Mouse (Mus musculus) adrenal gland, postnatal 14 days (tissue): Measurements from ENCODE around the gene Smim14. TPM values are rescaled to one million over a fixed set of nuclear protein-coding genes. Genes with fewer than 3 reads are reported as not detected.

ENCODE experiments used
- DNase-seq: peaks from one replicate; pipeline ENCODE4 v3.0.0; 2021; ENCODE audit warnings: mixed read lengths
- total RNA-seq: library from RNA; stranded (reverse); gene quantifications from 2 replicates; pipeline ENCODE4 v1.2.3, GENCODE M21; 2021

Gene Smim14
- total RNA-seq, 1 experiment from 2014 or later = 133 TPM

DNA sequence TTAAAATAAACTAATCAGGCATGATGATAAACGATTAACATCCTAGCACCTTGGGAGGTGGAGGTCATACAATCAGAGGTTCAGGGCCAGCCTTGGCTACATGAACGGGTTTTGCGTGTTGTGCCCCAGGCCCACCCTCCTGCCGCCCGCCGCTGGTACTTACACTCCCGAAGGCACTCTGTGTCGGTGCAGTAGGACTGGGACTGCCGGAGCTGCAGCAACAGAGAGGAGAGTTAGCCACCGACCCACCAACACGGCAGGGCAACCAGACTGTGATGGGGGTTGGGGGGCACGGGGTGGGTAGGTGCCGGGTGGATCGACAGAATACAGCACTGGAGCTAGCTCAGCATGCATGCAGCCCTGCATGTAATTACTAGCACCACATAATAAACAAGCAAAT, 76.6 kb downstream of the Smim14 start:
- no peak for DNase-seq

DNA sequence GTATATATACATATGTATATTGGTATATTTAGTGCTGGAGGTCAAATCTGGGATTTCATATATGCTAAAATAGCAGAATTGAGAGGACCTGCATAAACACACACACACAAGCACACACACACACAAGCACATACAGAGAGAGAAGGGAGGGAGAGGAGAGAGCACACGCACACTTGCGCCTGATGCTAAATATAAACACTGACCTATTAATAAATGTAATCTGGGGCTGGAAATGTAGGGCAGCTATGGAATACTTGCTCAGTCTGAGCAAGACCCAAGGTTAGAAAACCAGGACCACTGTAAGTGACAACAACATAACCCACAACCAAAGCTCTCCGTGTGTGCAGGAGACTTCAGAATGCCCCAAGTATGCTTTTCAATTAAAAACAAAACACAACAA, 77.5 kb downstream of the Smim14 start:
- no peak for DNase-seq

DNA sequence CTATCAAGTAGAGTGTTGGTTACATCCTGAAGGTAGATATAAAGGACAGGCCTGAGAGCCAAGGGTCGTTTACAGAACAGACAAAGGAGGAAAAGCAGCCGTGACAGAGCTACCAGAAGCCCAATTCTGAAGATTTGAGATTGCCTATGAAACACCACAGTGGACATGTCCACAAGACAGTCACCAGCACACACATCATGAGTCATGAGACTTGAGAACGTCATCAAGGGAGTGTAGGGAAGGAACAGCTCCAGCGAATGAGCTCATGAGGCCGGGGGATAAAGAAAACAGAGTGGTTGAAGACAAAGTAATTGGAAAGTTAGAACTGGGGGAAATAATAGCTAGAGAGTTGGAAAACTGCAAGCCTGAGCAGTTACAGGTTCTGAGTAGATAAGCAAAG, 79.1 kb downstream of the Smim14 start:
- DNase-seq = peak; percentile 30

DNA sequence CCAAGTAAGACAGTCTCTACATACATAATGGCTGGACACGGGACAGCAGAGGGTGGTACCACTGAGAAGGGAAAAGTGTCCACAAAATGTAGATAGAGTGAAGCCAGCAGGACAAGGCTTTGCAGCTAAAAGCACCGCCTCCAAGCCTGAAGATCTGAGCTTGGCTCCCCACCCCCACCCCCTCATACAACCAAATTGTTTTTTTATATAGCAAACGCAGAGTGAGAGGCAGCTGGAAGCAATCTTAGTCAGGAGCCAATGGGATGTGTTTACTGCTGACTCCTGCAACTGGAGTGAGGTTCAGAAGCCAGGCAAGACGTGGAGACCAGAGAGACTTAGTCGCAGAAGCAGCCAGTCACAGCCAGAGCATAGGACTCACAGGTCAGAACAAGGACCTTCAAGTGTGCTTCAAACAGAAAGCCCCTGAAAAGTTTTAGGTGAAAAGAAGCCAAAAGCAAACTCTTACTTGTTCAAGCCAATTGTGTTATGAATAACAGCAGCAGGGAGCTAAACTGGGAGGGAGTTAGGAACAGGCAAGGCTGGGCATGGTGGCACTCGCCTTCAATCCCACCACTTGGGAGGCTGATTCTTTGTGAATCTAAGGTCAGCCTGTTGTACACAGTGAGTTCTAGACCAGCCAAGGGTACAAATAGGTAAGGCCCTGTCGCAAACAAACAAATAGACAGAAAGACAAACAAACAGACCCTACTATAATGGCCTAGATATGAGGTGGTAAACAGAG, 79.7 kb downstream of the Smim14 start:
- no peak for DNase-seq

DNA sequence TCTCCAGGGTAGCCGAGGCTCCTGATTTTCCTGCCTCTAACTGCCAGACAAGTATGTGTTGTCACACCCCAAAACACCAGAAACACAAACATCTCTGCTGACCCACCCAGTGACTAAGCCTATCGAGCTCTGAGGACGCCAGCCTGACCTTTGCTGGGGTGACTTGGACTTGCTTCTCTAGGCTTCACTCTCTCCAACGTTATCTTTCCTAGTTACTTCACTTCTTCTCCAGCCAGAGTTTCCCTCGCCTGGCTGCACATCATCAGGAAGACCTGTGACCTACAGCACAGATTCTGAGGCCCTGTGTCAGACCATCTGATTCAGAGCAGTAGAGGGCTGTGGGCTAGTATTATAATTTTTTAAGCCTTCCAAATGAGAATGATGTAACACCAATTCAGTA, 82.2 kb downstream of the Smim14 start:
- peak; percentile 56 for DNase-seq

DNA sequence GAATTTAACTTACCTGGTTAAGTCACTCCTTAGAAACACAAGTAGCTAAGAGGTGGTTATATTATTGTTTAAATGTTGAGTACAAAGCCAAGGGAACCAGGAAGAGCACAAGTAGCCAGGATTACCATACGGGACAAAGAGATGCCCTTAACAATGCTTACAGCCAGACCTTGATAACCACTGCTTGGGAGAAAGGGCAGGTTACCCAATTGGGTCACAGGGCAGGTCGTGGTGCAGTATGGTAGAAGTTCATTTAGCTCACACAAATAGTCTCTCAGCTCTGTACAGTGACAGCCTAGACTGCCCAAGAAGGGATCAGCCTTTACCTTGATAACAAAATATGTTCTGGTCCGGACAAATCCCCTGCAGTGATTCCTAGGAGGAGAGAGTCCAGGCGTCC, 88.0 kb downstream of the Smim14 start:
- no peak for DNase-seq

DNA sequence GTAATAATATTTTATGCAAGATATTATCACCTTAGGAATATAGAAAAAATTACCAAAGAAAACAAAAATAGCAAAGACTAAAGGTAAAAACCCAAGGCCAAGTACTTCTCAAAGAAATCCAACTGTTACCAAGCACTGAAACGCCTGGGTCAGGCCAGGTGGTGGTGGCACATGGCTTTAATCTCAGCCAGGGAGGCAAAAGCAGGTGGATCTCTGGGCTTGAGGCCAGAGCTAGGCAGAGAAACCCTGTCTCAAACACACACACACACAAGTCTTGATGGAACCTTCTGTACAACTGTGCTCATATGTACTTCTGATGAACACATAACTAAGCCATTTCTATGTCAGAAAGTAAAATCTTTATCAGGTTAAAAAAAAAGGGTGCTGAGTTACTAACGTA, 89.2 kb downstream of the Smim14 start:
- no peak for DNase-seq

DNA sequence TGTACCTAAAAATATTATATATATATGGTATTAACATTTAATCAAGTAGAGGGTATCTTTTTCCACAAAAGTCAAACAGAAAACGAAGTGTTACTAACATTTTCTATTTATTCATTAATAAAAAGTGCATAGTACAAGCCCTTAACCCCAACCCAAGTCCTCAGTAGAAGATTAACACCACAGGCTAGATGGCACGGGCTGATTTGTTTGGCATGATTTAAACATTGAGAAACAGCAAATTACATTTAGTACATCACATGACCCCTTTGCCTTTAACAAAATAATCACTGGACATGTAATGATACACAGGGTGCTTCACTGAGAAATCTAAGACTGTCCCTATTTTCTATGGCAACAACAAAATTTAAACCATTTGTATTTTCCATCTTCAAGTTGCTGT, 90.2 kb downstream of the Smim14 start:
- DNase-seq = no peak

DNA sequence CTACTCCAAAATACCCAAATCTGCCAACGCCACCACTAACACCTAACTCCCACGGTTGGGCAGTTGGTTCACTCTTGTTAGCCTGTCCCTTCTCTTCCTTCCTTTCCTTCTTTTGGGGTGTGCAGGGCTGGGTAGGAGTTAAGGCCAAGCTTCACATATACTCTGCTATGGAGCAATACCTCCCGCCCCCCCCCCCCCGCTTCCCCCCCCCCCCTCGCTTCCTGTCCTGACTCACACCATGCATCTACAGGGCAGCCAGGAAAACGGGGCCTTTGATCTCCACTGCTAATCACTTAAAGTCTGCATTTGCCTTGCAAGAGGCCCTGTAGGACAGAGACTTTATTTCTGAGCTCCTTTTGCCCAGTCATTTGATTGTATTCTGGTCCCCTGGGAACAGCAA, 92.0 kb downstream of the Smim14 start:
- DNase-seq = peak; percentile 45

DNA sequence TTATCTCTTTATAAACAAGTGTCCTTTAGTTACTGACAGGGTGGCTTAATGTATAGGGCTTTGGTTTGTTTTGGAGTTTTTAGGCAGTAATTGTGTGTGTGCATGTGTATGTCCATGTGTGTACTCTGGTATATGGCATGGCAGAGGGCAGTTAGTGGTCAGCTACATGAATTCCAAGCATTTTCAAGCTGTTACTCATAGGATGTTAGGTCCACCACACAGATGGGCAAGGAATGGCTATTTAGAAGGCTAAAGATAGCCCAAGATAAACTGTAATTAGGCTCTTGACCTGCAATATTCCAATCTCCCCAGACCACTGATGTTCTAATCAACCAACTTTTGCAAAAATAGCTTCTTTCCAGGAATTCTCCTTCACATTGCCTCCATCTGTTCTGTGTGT, 98.9 kb downstream of the Smim14 start:
- DNase-seq = no peak

DNA sequence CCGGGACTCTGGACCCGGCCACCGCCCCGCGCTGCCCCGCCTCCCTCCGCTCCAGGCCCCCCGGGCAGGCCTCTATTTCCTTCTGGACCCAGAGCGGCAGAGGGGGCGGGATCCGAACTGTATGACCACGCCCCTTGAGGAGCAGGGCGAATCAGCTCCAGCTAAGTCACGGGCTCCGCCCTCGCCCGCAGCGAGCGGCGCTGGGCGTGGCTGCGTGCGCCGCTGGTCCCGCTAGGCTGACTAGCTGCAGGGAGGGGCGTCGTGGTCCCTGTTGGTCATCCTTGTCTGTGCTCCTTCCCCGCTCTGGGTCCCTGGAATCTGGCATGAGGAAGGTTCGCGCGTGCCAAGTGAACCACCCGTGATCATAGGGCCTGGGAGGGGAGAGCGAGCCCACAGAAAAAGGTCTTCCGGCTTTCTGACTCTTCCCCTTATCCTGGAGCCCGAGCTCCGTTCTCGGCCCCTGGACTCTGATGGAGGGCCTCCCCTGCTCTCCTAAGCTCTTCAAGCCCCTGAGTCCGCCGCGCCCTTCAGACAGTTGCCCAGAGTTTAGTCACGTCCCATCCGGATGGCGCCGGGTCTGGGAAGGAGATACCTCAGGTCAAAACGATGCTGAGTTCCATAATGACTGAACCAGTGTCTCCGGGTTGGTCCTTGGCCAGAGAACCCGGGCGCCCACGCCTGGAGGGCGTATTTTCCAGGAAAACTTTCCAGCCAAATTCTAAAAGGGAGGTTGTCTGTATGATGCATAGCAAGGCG, 101.0 kb downstream of the Smim14 start, which contains the start of gene Ugdh:
Gene Ugdh (minus strand): TSS at position 144 of the 756 bp plus-strand sequence.
- peak; percentile 98 for DNase-seq

DNA sequence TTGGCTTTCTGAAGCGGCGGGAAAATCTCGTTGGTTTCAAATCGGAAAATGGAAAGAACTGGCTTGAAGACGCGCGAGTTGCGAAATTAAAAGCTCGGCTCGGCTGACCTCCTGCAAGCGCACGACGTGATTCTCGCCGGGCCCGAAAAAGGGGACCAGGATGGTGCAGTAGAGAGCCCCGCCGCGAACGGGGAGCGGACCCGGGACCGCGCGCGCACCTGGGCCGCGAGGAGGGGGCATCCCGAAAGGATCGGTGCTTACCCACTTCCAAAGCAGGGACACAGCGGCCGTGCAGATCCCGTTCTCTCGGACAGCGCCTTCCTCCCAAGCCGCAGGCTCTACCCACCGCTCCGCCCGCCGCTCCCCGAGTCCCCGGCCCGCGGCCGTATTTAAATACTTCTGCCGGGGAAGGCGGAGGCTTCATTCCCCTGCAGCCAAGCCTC, 101.6 kb downstream of the Smim14 start:
- peak; percentile 72 for DNase-seq

DNA sequence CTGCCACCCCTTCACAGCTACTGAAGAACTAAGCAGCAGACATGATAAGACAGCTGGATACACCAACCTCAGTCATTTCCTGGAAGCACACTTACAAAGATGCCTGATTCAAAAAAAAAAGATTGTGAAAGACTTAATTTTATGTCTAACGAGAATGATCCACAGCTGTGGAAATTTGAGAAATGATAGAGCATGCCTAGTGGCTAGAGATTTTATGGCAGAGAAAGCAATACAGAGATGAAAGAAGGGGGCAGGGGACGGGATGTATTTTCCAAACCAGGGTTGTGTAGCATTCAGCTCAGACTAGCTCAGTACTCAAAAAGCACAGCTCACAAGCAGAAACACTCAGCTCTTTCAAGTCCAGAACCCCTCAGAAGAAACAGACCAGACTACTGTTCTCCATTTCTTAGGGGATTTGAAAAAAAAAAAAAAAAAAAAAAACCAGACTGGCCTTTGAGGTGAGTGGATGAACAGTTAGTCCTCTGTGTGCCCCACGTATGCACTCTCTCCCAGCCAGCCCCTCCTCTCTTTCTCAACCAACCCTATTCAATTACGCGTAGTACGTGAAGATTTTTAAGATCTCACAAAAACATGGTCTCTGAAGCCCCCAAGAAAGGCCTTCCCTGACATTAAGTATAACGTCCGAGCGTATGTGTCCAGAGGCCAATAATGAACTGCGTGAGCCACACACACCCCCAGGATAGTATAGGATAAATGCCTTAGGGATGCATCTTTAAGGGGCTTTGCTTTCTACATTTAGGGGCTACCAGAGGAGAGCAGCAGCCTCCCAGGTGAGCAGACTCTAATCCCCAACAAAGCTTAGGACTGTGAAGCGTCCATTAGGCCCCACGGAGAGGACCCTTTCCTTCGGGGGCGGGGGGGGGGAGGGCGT, 102.3 kb downstream of the Smim14 start:
- DNase-seq = no peak

DNA sequence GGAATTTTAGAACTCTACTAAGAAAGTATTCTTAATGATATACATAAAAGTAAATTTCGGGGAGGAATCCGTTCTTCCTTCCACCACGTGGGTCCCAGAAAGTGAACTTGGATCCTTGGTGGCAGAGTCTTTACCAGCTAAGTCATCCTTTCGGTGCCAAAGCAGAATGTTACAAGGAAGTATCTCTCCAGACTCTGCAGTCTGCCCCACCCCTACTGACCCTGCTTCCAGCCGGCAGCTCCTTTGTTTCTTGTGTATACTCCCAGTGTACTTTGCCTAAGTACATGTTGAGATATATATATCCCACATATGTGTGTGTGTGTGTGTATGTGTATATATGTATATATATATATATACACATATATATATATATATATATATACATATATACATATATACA, 107.5 kb downstream of the Smim14 start:
- DNase-seq = no peak

DNA sequence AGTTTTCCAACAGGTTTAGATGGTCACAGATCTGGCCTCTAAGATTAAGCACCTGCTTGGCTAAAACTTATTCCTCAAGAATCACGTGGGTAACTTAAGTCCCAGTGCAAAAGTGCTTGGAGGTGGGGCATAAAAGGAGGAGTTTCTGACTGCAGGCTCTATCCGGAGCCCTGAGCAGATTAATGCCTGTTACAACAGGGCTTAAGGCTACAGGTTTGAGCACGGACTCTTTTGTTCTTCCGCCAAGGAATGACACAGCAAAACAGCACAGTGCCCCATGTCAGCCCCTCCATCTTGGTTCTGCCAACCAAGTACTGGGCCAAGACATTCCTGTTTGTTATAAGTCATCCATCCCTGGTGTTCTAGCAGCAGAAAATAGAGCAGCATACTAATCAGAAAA, 108.7 kb downstream of the Smim14 start:
- DNase-seq = no peak

DNA sequence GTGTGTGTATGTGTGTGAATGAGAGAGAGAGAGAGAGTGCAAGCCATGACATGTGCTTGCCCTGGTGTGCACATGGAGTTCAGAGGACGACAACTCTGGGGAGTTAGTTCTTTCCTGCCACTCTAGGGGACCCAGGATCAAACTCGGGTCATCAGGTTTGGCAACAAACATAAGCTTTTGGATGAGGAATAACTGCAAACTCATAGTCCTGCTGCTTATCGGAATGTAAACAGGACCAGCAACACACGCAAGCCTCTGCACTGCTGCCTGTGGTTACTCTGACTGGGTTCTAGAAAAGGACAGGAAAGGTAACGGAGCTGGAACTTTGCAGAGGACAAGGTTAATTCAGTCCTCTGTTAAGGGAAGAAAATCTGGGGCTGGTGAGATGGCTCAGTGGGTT, 111.7 kb downstream of the Smim14 start:
- DNase-seq = no peak

DNA sequence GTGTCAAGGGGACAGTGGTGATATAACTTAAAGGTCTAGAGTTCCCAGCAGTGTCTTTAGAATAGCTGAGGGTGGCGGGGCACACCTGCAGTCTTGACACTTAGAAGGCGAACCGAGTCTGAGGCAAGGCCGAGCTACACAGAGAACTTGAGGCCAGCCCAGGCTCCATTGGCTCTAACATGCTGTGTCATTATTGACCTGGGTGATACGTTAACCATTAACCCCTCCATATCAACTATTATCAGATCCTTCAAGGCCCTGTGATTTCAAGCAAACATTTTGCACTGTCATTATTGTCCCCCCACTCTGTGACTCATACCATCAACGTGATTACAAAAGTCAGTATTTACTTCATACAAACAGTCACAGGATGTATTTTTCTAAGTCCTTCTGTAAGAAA, 112.8 kb downstream of the Smim14 start:
- peak; percentile 29 for DNase-seq

DNA sequence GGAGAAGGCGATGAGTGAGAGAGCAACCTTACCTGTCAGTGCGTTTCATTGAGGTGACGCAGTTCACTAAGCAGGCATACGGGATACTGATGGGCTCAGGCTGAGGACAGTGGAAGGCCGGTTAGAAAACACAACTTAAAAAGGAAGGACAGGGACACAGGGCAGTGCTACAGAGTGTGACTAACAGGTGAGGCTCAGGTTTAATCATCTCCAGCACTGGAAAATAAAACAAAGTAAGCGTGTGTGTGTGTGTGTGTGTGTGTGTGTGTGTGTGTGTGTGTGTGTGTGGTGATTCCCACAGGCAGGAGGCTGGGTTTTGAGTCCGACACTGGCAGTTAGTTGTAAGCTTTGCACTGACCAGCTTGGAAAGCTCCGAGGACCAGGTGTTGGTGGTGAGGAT, 114.2 kb downstream of the Smim14 start:
- no peak for DNase-seq

DNA sequence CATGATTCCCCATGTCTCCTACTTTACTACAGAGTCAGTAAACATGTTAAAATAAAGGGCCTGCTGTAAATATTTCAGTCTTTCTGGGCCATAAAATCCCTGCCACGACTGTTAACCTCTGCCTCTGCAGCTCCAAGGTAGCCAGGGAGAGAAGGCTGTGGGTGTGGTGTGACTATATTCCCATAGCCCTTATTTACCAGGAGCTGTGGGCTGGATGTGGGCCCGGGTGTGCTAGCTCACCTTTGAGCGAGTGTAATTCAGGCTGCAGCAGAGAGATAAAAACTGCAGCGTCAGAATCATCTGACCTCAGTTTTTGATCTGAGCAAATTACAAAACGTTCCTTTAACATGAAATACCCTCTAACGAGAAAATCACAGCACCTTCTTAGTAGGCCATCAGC, 116.2 kb downstream of the Smim14 start:
- DNase-seq = no peak

DNA sequence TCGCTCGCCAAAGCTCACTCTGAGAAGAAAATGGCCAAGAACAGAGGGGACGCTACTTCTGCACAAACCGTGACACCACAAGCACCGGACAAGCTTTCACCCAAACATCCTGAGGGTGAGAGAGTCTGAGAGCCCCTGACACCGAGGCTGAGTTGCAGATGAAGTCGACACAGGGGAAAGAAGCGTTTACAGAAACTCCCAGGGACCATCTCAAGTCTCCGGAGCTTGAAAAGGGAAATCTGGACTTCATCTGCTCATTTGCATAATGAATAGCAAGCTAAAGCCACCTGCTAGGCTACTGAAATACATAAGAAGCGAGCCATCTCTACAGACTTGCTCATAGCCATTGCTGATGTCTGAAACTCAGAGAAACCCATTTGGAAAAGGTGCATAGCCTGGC, 117.8 kb downstream of the Smim14 start:
- DNase-seq = no peak

DNA sequence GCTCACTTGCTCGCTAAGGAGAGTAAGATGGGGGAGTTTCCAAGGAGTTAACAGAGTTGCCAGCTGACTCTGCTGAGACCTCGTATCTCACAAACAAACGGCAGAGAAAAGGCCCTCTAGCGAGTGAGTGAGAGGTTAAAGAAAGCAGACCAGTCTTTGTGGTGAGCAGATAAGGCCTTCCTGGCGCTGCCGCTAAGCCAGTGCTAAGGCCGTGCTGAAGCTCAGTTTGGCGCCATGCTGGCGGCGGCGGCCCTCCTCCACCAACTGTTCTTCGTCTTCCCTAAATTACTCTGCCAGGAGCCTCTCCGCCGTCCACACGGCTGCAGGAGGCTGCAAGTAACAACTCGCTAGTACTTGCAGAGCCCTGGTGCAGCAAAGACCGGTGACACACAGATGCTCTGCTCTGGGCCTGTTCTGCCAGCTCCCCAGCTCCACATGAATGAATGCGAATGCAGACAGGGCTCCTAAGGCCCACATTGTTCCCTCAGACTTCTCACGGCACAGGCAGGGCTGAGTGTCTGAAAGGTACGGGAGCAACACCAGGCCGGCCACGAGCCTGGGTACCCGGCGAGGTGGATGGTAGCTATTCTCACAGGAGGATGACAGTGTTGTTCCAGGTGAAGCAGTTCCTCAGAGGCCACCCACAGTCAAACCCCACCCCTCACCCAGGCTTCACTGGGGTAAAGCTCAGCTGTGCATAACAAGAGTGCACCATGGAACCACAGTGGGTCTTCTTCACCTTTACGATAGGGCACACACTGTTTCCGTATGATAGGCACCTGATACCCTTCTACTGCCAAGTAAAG, 121.1 kb downstream of the Smim14 start:
- peak; percentile 24 for DNase-seq

DNA sequence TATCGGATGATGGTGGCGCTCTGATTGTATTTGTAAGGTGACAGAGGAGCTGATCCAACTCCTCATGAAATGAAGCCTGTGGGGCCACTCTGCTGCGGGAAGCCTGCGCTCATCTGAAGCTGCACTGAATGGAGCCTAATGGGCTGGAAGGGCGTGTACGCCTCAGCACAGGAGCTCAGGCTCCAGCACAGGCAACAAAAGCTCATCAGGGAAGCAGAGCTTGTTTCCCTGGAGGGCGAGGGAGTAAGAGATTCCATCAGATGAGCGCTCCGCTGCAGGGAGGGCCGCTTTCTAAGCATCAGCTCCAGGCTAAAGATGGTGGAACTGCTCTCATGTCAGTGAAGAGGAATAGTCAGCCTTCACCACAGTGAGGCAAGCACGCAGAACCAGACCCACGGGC, 129.0 kb downstream of the Smim14 start:
- no peak for DNase-seq
